Comparison of ENCODE assay signal across 25 mouse cellular contexts in the genomic region with DNA sequence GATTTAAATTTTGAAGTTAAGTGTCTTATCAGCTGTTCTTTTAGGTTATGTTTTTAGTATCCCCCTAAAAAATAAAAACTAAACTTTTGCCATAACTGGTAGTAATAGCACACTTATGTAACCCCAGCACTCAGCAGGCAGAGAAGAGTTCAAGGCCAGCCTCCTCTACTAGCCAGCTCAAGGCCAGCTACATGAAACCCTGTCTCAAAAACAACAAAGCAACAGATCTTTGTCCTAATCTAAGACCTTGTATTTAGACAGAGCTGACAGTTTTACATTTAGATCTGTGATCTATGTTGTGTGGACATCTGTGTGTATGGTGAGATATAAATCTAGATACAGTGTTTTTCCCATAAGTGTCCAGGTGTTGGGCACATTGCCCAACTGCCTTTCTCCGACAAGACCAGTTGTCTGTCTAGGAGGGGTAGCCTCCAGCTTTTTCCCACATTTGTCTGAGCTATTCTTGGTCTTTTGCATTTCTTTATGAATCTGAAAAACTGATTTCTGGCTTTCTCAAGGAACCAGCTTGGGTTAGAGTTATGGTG. TPM values are rescaled to one million over a fixed set of nuclear protein-coding genes. Genes with fewer than 3 reads are reported as not detected.
DNase-seq lines count a peak whose midpoint lies in the region; ATAC-seq lines count a peak whose summit lies in the region.
"Had no signal": no experiment of that assay in that cellular context is flagged by ENCODE, and none has a peak within 500 bp of the region (broad histone marks: within the 10 kb centered on the region; RNA-seq: fewer than 3 reads in every experiment).

No protein-coding gene starts in this region.

- H3K4me2 ChIP-seq in embryonic facial prominence, embryonic 14.5 days (ENCODE audit: low read depth, low read length), result no peak overlapping the region
- peak overlapping the region; percentile 80 for H3K4me2 ChIP-seq in liver, embryonic 13.5 days
- H3K4me2 ChIP-seq: forebrain, embryonic 15.5 days; heart, embryonic 15.5 days; hindbrain, embryonic 15.5 days; intestine, embryonic 15.5 days; kidney, embryonic 15.5 days; lung, embryonic 15.5 days; midbrain, embryonic 15.5 days had no signal

- whole genome bisulfite sequencing in embryonic facial prominence, embryonic 14.5 days, result 58% methylated on average over 1 of the region's 1 CpGs
- WGBS in embryonic facial prominence, embryonic 10.5 days, result 95% methylated on average over 1 of the region's 1 CpGs
- WGBS in liver, embryonic 13.5 days (ENCODE audit: insufficient replicate concordance), result 57% methylated on average over 1 of the region's 1 CpGs

- no peak overlapping the region for H3K4me3 ChIP-seq in embryonic facial prominence, embryonic 14.5 days (ENCODE audit: low read depth, low read length)
- H3K4me3 ChIP-seq in embryonic facial prominence, embryonic 10.5 days, result no peak overlapping the region
- peak overlapping the region; percentile 84 for H3K4me3 ChIP-seq in liver, embryonic 13.5 days (replicated peaks)
- H3K4me3 ChIP-seq: forebrain, embryonic 15.5 days; heart, embryonic 15.5 days; hindbrain, embryonic 15.5 days; intestine, embryonic 15.5 days; kidney, embryonic 15.5 days; left cerebral cortex, adult 2 months; lung, embryonic 15.5 days; midbrain, embryonic 15.5 days had no signal

- no peak for ATAC-seq in embryonic facial prominence, embryonic 14.5 days (ENCODE audit: low read depth)
- no peak for ATAC-seq in liver, embryonic 13.5 days (ENCODE audit: low read depth)
- ATAC-seq: forebrain, embryonic 15.5 days; intestine, embryonic 15.5 days; midbrain, embryonic 15.5 days had no signal

- H3K9me3 ChIP-seq in embryonic facial prominence, embryonic 14.5 days (ENCODE audit: control insufficient read depth, low read length), result no peaks in the 10 kb centered on the region
- H3K9me3 ChIP-seq in embryonic facial prominence, embryonic 10.5 days, result no peaks in the 10 kb centered on the region
- H3K9me3 ChIP-seq in liver, embryonic 13.5 days (replicated peaks), result no peaks in the 10 kb centered on the region
- H3K9me3 ChIP-seq: forebrain, embryonic 15.5 days; heart, embryonic 15.5 days; hindbrain, embryonic 15.5 days; intestine, embryonic 15.5 days; kidney, embryonic 15.5 days; lung, embryonic 15.5 days; midbrain, embryonic 15.5 days had no signal

- no peaks in the 10 kb centered on the region for H3K27me3 ChIP-seq in embryonic facial prominence, embryonic 14.5 days (replicated peaks; ENCODE audit: control insufficient read depth, insufficient read depth, low read length)
- H3K27me3 ChIP-seq in embryonic facial prominence, embryonic 10.5 days (replicated peaks; ENCODE audit: low read depth, poor library complexity, severe bottlenecking), result no peaks in the 10 kb centered on the region
- H3K27me3 ChIP-seq in liver, embryonic 13.5 days, result no peaks in the 10 kb centered on the region
- H3K27me3 ChIP-seq: CH12.LX; forebrain, embryonic 15.5 days; heart, embryonic 15.5 days; hindbrain, embryonic 15.5 days; intestine, embryonic 15.5 days; kidney, embryonic 15.5 days; lung, embryonic 15.5 days; midbrain, embryonic 15.5 days had no signal

- H3K4me1 ChIP-seq in embryonic facial prominence, embryonic 14.5 days (ENCODE audit: control insufficient read depth, insufficient read depth, low read length), result 0 out of 2 replicates have a peak, but pooled peaks cover 7% of the 10 kb centered on the region
- peaks cover 13% of the 10 kb centered on the region for H3K4me1 ChIP-seq in embryonic facial prominence, embryonic 10.5 days
- peaks cover 63% of the 10 kb centered on the region for H3K4me1 ChIP-seq in liver, embryonic 13.5 days (replicated peaks)

- no peak overlapping the region for H3K9ac ChIP-seq in embryonic facial prominence, embryonic 14.5 days (ENCODE audit: low read depth, low read length)
- peak overlapping the region; percentile 51 for H3K9ac ChIP-seq in liver, embryonic 13.5 days
- H3K9ac ChIP-seq: forebrain, embryonic 15.5 days; heart, embryonic 15.5 days; hindbrain, embryonic 15.5 days; intestine, embryonic 15.5 days; kidney, embryonic 15.5 days; lung, embryonic 15.5 days; midbrain, embryonic 15.5 days had no signal

- H3K27ac ChIP-seq in embryonic facial prominence, embryonic 14.5 days (replicated peaks; ENCODE audit: low read depth, low read length), result no peak overlapping the region
- no peak overlapping the region for H3K27ac ChIP-seq in embryonic facial prominence, embryonic 10.5 days (replicated peaks)
- peak overlapping the region; percentile 96 for H3K27ac ChIP-seq in liver, embryonic 13.5 days
- H3K27ac ChIP-seq: forebrain, embryonic 15.5 days; hindbrain, embryonic 15.5 days; intestine, embryonic 15.5 days; kidney, embryonic 15.5 days; left cerebral cortex, adult 2 months; lung, embryonic 15.5 days; midbrain, embryonic 15.5 days had no signal

- peaks cover 19% of the 10 kb centered on the region for H3K36me3 ChIP-seq in embryonic facial prominence, embryonic 14.5 days (ENCODE audit: control insufficient read depth, insufficient read depth, low read length)
- peaks cover 42% of the 10 kb centered on the region for H3K36me3 ChIP-seq in embryonic facial prominence, embryonic 10.5 days (replicated peaks)
- H3K36me3 ChIP-seq in liver, embryonic 13.5 days, result peaks cover 28% of the 10 kb centered on the region
- H3K36me3 ChIP-seq: forebrain, embryonic 15.5 days; hindbrain, embryonic 15.5 days had no signal

- peak; percentile 41 for DNase-seq in embryonic facial prominence, embryonic 14.5 days (ENCODE audit: low spot score)
- DNase-seq in embryonic facial prominence, embryonic 10.5 days (ENCODE audit: low spot score), result no peak
- DNase-seq in ovary, adult 18-20 months (ENCODE audit: low spot score), result peak; percentile 45
- no peak for DNase-seq in ovary, postnatal 36 days (ENCODE audit: low spot score)
- DNase-seq in liver, embryonic 13.5 days, result no peak
- no peak for DNase-seq in natural killer cell, adult 2 months (ENCODE audit: low spot score in 2 of 2)
- no peak for DNase-seq in spleen, postnatal 4 days (ENCODE audit: low spot score in 2 of 2)
- DNase-seq: cerebellum, adult 2 months; cerebellum, postnatal 36 days; gastrocnemius, postnatal 25 days; kidney, postnatal 4 days; layer of hippocampus, adult 9-11 months; left cerebral cortex, postnatal 4 days; retina, postnatal 1 day; right cerebral cortex, postnatal 4 days; thymus, postnatal 36 days had no signal

RNA-seq across cellular contexts. Expression of a gene that starts 4.1 kb away (rescaled TPM):
- 115 and 117 TPM in 2 replicates for polyA plus RNA-seq in embryonic facial prominence, embryonic 14.5 days (2014; fragmentation: Nextera tagmentation; extraction: Ambion mirVana)
- polyA plus RNA-seq in embryonic facial prominence, embryonic 10.5 days (2016; fragmentation: Nextera tagmentation; extraction: Ambion mirVana), result 90.3 and 96.0 TPM in 2 replicates
- polyA plus RNA-seq in liver, embryonic 13.5 days (2015; fragmentation: Nextera tagmentation; extraction: Ambion mirVana), result 74.1 and 91.0 TPM in 2 replicates

RNA-seq across cellular contexts. Expression of a gene that starts 4.2 kb away (rescaled TPM):
- 32.6 and 34.7 TPM in 2 replicates for polyA plus RNA-seq in embryonic facial prominence, embryonic 14.5 days (2014; fragmentation: Nextera tagmentation; extraction: Ambion mirVana)
- 57.8 and 59.2 TPM in 2 replicates for polyA plus RNA-seq in embryonic facial prominence, embryonic 10.5 days (2016; fragmentation: Nextera tagmentation; extraction: Ambion mirVana)
- polyA plus RNA-seq in liver, embryonic 13.5 days (2015; fragmentation: Nextera tagmentation; extraction: Ambion mirVana), result 19.8 and 22.1 TPM in 2 replicates

RNA-seq across cellular contexts. Expression of a gene that starts 48.8 kb away (rescaled TPM):
- polyA plus RNA-seq in embryonic facial prominence, embryonic 14.5 days (2014; fragmentation: Nextera tagmentation; extraction: Ambion mirVana), result 0.21 and 0.24 TPM in 2 replicates
- polyA plus RNA-seq in embryonic facial prominence, embryonic 10.5 days (2016; fragmentation: Nextera tagmentation; extraction: Ambion mirVana), result 0.20 and 0.24 TPM in 2 replicates
- 15.8 and 22.7 TPM in 2 replicates for polyA plus RNA-seq in liver, embryonic 13.5 days (2015; fragmentation: Nextera tagmentation; extraction: Ambion mirVana)

RNA-seq across cellular contexts. Expression of a gene that starts 49.5 kb away (rescaled TPM):
- 367 TPM in 2 replicates for polyA plus RNA-seq in embryonic facial prominence, embryonic 14.5 days (2014; fragmentation: Nextera tagmentation; extraction: Ambion mirVana)
- 183 TPM in 2 replicates for polyA plus RNA-seq in embryonic facial prominence, embryonic 10.5 days (2016; fragmentation: Nextera tagmentation; extraction: Ambion mirVana)
- 179 and 196 TPM in 2 replicates for polyA plus RNA-seq in liver, embryonic 13.5 days (2015; fragmentation: Nextera tagmentation; extraction: Ambion mirVana)

Comparison
In these comparisons a context has a peak if more than half of its experiments do, and no peak if none do; other contexts are left out.
1. DNase-seq: peak in embryonic facial prominence, embryonic 14.5 days (single experiment) and ovary, adult 18-20 months (single experiment); none in embryonic facial prominence, embryonic 10.5 days (single experiment), ovary, postnatal 36 days (single experiment), liver, embryonic 13.5 days (single experiment), natural killer cell, adult 2 months (0 of 2) and spleen, postnatal 4 days (0 of 2).
2. RNA of a gene that starts 48.8 kb away (polyA plus RNA-seq): 15.8 to 22.7 TPM in liver, embryonic 13.5 days; 0.20 to 0.24 TPM in embryonic facial prominence, embryonic 10.5 days and 0.21 to 0.24 TPM in embryonic facial prominence, embryonic 14.5 days; every median in the first group is over 10 times any median in the second.